Mouse (Mus musculus) kidney, adult 2 months (tissue): ENCODE measurements around the gene Nrk.

ENCODE experiments used
- CTCF ChIP-seq: fragments of 200-500 bp; conservative IDR thresholded peaks from 2 replicates; pipeline ENCODE4 v1.5.1; 2011; ENCODE audit warnings: low read depth, mild to moderate bottlenecking, control low read depth, low read length, moderate library complexity, mixed read lengths; ENCODE audit not compliant: insufficient read depth, insufficient read length
- POLR2A ChIP-seq: fragments of 200-500 bp; IDR thresholded peaks from one replicate; pipeline ENCODE4 v1.6.1; 2011; ENCODE audit warnings: low read depth, low read length, control low read depth

DNA sequence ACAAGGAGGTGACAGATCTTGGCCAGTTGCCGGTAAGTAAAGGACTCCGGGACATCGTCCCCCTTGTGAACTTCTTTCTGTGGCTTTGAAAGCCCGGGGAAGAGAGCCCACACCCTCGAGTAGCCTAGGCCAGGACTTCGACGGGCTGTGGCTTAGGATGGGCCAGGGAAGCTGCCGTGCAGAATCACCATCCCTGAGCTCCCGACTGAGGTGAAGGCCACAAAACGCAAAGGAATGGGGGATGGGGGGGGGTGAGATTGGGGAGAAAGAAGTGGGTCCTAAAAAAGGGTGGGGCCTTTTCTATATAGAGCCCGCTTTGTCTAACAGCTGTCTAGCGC, 516 bp downstream of the Nrk start:
- TF ChIP-seq CTCF (no peak), POLR2A (no peak)
